Mouse (Mus musculus) forebrain, embryonic 14.5 days (tissue): ENCODE measurements around the gene Mast4. TPM values are rescaled to one million over a fixed set of nuclear protein-coding genes. Genes with fewer than 3 reads are reported as not detected.
A peak's percentile ranks its signal among the peaks of the same experiment; 100 is the strongest.

Experiments
- ATAC-seq: fragments of 200-750 bp; cut with Nextera tagmentation; 2 replicates; pipeline ENCODE4 v1.8.0; 2017; ENCODE audit warnings: mild to moderate bottlenecking, moderate library complexity
- DNase-seq: peaks from one replicate; pipeline ENCODE4 v3.0.0-alpha.2; 2015; ENCODE audit warnings: low spot score
- H3K27ac ChIP-seq: fragments of 300-500 bp; sonication (generic); 2 replicates; pipeline ENCODE4 v1.5.1; 2014; ENCODE audit warnings: low read depth, mild to moderate bottlenecking, control low read depth, low read length, moderate library complexity
- H3K27me3 ChIP-seq: fragments of 300-500 bp; sonication (generic); replicated peaks from 2 replicates; pipeline ENCODE4 v1.6.1; 2014; ENCODE audit warnings: low read length, control low read depth, mixed read lengths; ENCODE audit not compliant: control insufficient read depth, insufficient read depth
- H3K36me3 ChIP-seq: fragments of 300-500 bp; sonication (generic); 2 replicates; pipeline ENCODE4 v1.6.1; 2014; ENCODE audit warnings: low read length, control low read depth; ENCODE audit not compliant: control insufficient read depth, insufficient read depth
- H3K4me1 ChIP-seq: fragments of 300-500 bp; sonication (generic); 2 replicates; pipeline ENCODE4 v1.6.1; 2014; ENCODE audit warnings: antibody characterized with exemption, low read length, control low read depth; ENCODE audit not compliant: control insufficient read depth, insufficient read depth
- H3K4me2 ChIP-seq: fragments of 300-500 bp; sonication (generic); 2 replicates; pipeline ENCODE4 v1.6.1; 2014; ENCODE audit warnings: mild to moderate bottlenecking, control low read depth, low read length
- H3K4me3 ChIP-seq: fragments of 300-500 bp; sonication (generic); 2 replicates; pipeline ENCODE4 v1.5.1; 2014; ENCODE audit warnings: low read depth, low read length, control low read depth
- H3K9ac ChIP-seq: fragments of 300-500 bp; sonication (generic); 2 replicates; pipeline ENCODE4 v1.6.1; 2014; ENCODE audit warnings: mild to moderate bottlenecking, low read length, control low read depth, moderate library complexity
- H3K9me3 ChIP-seq: fragments of 300-500 bp; sonication (generic); replicated peaks from 2 replicates; pipeline ENCODE4 v1.6.1; 2016; ENCODE audit warnings: low read length, control low read depth, mixed read lengths; ENCODE audit not compliant: control insufficient read depth
- WGBS: fragments of 180-500 bp; shearing (Covaris S2); extraction: QIAGEN DNeasy Blood & Tissue Kit; methylation state at CpG from one replicate; pipeline ENCODE4 v1.1.7; 2014; 5-methylcytosine and 5-hydroxymethylcytosine counted together
- polyA plus RNA-seq: library from polyadenylated mRNA; unstranded; fragments of >200 nt; fragmentation: Nextera tagmentation; extraction: Ambion mirVana; gene quantifications from 2 replicates; pipeline ENCODE4 v1.2.1, GENCODE M21; 2014

Gene Mast4
- polyA plus RNA-seq, 1 experiment from 2014 or later: 11.7 TPM

- Histone ChIP-seq H3K4me3 (no peak overlapping the region), H3K4me1 (no peaks in the 10 kb centered on the region), H3K36me3 (no peaks in the 10 kb centered on the region), H3K27ac (no peak overlapping the region), H3K4me2 (no peak overlapping the region), H3K9me3 (no peaks in the 10 kb centered on the region), H3K27me3 (0 out of 2 replicates have a peak, but pooled peaks cover 3% of the 10 kb centered on the region), H3K9ac (no peak overlapping the region)
- no peak for DNase-seq
- ATAC-seq: no peak
- 91% methylated on average over 4 of the region's 4 CpGs for WGBS
Observed at GRCm38 (mm10) chr13:103341031-103341430, 6.7 kb upstream of the Mast4 start.

GRCm38 (mm10) chr13:103338616-103339015, 4.3 kb upstream of the Mast4 start:
- H3K36me3 ChIP-seq: no peaks in the 10 kb centered on the region
- H3K4me1 ChIP-seq: peaks cover 1% of the 10 kb centered on the region
- H3K27me3 ChIP-seq: peaks cover 15% of the 10 kb centered on the region
- H3K27ac ChIP-seq: no peak overlapping the region
- 80% methylated on average over 2 of the region's 2 CpGs for WGBS
- H3K9me3 ChIP-seq: no peaks in the 10 kb centered on the region
- ATAC-seq (no peak), DNase-seq (no peak)
- H3K4me2 ChIP-seq: no peak overlapping the region
- H3K4me3 ChIP-seq: no peak overlapping the region
- H3K9ac ChIP-seq: no peak overlapping the region

DNA sequence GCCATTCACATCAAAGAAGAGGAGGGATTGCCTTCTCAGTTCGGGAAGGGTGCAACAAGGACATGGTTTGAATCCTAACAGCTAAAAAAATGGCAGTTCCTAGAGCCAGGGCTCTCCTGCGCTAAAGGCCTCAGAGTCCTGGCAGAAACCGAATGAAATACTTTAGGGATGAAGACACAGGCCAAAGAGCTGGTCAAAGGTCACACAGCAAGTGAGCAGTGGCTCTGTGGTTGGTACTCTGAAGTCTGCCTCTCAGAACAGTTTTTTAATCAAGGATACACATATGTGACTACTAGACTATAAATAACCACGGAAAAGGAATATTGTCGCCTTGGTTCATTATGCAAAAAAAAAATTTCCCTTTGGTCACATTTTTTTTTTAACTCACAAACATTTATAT, 1.9 kb upstream of the Mast4 start:
- ATAC-seq: no peak
- Histone ChIP-seq H3K9ac (no peak overlapping the region), H3K9me3 (no peaks in the 10 kb centered on the region), H3K36me3 (no peaks in the 10 kb centered on the region), H3K4me1 (peaks cover 4% of the 10 kb centered on the region), H3K4me3 (no peak overlapping the region), H3K4me2 (no peak overlapping the region), H3K27me3 (peaks cover 20% of the 10 kb centered on the region), H3K27ac (no peak overlapping the region)
- WGBS: 17% methylated on average over 5 of the region's 5 CpGs
- DNase-seq: no peak

DNA sequence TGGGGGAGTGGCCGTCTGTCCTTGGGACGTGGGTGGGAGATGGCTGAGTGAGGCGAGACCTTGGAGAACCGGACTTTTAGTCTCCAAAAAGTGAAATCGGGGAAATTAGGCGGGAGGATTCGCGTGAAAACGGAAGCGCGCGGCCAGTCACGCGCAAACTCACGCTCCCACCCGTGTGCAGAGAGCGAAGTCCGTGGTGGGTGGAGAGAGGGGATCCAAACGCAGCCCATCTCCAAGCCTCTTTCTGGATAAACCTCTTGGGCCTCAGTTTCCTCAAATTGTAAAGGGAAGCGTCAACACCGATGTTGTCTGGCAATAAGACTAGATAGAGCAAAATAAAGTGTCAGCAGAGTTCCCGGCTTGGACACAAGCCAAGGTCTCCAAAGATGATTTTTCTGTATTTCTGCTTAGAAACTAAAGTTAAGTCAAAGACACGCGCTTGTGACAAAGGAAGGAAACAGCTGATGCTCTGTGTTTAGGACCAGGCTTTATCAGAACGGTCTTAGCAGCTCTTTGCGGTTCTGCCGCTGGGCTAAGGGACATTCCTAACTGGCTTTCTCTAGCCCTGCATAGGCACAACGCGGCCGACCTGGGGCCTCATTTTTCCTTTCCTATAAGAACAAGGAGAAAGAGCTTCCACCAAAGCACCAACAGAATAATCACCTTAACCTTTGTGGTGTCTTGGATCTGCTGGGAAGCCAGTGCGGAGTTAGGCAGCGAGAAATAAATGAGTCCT, 594 bp upstream of the Mast4 start:
- peaks cover 4% of the 10 kb centered on the region for H3K4me1 ChIP-seq
- H3K9me3 ChIP-seq: no peaks in the 10 kb centered on the region
- WGBS: under 1% methylated on average over 32 of the region's 32 CpGs
- ATAC-seq (peak; percentile 38), DNase-seq (peak; percentile 51)
- H3K27ac ChIP-seq: no peak overlapping the region
- peak overlapping the region; percentile 97 for H3K4me2 ChIP-seq
- peak overlapping the region; percentile 65 for H3K9ac ChIP-seq
- peak overlapping the region; percentile 66 for H3K4me3 ChIP-seq
- peaks cover 20% of the 10 kb centered on the region for H3K27me3 ChIP-seq
- no peaks in the 10 kb centered on the region for H3K36me3 ChIP-seq

GRCm38 (mm10) chr13:103333601-103334391, 501 bp downstream of the Mast4 start:
- Histone ChIP-seq H3K4me3 (peak overlapping the region; percentile 66), H3K27ac (peak overlapping the region; percentile 33; the same call in 1 of the 2 replicates), H3K4me2 (peak overlapping the region; percentile 97), H3K27me3 (peaks cover 20% of the 10 kb centered on the region), H3K9me3 (no peaks in the 10 kb centered on the region), H3K36me3 (no peaks in the 10 kb centered on the region), H3K4me1 (peaks cover 4% of the 10 kb centered on the region), H3K9ac (peak overlapping the region; percentile 65)
- ATAC-seq (peak; percentile 70), DNase-seq (peak; percentile 60)
- WGBS: under 1% methylated on average over 68 of the region's 74 CpGs

DNA sequence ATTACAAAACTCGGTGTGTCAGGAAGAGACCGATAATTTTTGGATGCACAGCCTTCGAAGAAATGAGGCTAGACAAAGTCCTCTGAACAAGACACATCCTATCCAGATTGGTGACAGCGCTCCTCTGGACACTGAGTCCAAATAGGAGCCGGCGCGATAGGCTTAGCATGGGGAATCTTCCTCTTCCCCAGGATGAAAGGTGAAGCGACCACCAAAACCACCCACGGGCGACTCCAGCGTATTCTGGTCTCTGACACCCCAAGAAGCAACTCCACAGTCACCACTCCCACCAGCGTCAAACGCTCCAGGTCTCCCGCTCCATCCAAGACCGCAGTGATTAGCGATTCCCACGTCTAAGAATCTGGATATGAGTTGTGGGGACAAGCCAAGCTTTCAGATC, 1.1 kb downstream of the Mast4 start:
- no peaks in the 10 kb centered on the region for H3K9me3 ChIP-seq
- peak overlapping the region; percentile 66 for H3K4me3 ChIP-seq
- no peak for ATAC-seq
- no peaks in the 10 kb centered on the region for H3K36me3 ChIP-seq
- peak; percentile 4 for DNase-seq
- WGBS: under 1% methylated on average over 17 of the region's 17 CpGs
- H3K9ac ChIP-seq: peak overlapping the region; percentile 65; the same call in 1 of the 2 replicates
- peaks cover 4% of the 10 kb centered on the region for H3K4me1 ChIP-seq
- H3K27me3 ChIP-seq: peaks cover 20% of the 10 kb centered on the region
- no peak overlapping the region for H3K27ac ChIP-seq
- H3K4me2 ChIP-seq: peak overlapping the region; percentile 97

DNA sequence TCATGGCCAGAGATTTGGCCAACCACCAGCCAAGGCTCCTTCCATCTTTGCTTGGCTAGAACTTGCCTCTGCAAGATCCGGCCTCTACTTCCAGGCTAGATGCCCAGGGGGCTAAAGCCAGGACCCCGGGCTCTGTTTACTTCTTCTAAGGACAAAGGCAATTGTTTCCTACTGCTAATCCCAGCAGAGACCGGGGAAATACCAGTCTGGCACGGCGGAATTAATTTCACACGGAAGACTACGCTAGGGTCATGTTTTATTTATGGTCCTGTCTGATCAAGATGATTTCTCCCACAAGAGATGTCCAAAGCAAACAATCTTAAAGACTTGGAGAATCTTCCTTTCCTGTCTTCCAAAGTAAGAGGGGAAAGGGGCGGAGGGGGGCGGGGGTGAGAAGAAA, 1.6 kb downstream of the Mast4 start:
- WGBS: 3% methylated on average over 9 of the region's 9 CpGs
- Histone ChIP-seq H3K36me3 (no peaks in the 10 kb centered on the region), H3K4me3 (peak overlapping the region; percentile 66; the same call in 1 of the 2 replicates), H3K27ac (no peak overlapping the region), H3K27me3 (peaks cover 20% of the 10 kb centered on the region), H3K4me2 (peak overlapping the region; percentile 97), H3K9me3 (no peaks in the 10 kb centered on the region), H3K4me1 (peaks cover 4% of the 10 kb centered on the region), H3K9ac (no peak overlapping the region)
- ATAC-seq (no peak), DNase-seq (no peak)

GRCm38 (mm10) chr13:103331096-103331495, 3.2 kb downstream of the Mast4 start:
- H3K9ac ChIP-seq: no peak overlapping the region
- peaks cover 4% of the 10 kb centered on the region for H3K4me1 ChIP-seq
- ATAC-seq (no peak), DNase-seq (no peak)
- H3K27ac ChIP-seq: no peak overlapping the region
- H3K4me3 ChIP-seq: no peak overlapping the region
- H3K9me3 ChIP-seq: no peaks in the 10 kb centered on the region
- no peak overlapping the region for H3K4me2 ChIP-seq
- 66% methylated on average over 7 of the region's 7 CpGs for WGBS
- H3K27me3 ChIP-seq: peaks cover 17% of the 10 kb centered on the region
- no peaks in the 10 kb centered on the region for H3K36me3 ChIP-seq

DNA sequence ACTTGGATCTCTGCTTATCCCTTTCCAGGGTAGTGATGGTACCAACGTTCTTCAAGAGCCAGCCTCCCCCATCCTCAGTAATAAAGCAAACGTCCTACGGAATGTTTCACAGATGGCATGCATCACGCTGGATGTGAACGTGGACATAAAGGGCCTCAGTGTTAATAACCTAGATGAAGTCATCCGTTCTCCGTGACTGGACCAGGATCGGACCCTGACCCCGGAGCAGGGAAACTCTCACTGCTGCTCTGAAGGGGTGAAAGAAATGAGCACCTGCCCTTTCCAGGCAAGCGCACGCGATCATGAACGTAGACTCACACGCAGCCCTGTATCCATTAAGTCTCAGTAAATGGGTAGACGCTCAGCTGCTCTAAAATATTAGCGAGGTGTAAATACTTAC, 6.0 kb downstream of the Mast4 start:
- Histone ChIP-seq H3K4me2 (no peak overlapping the region), H3K4me3 (no peak overlapping the region), H3K27me3 (peaks cover 5% of the 10 kb centered on the region; the same call in 1 of the 2 replicates), H3K27ac (no peak overlapping the region), H3K9ac (no peak overlapping the region), H3K4me1 (no peaks in the 10 kb centered on the region), H3K36me3 (no peaks in the 10 kb centered on the region), H3K9me3 (no peaks in the 10 kb centered on the region)
- DNase-seq: no peak
- ATAC-seq: no peak
- WGBS: 90% methylated on average over 16 of the region's 16 CpGs
